Mouse (Mus musculus) lung, postnatal 0 days (tissue): Measurements from ENCODE around the gene Slc10a7.
A peak's percentile ranks its signal among the peaks of the same experiment; 100 is the strongest.

ENCODE experiments used
- CTCF ChIP-seq: IDR thresholded peaks from 2 replicates; pipeline ENCODE4 v1.5.1; 2016; ENCODE audit warnings: antibody characterized with exemption, mild to moderate bottlenecking
- EP300 ChIP-seq: IDR thresholded peaks from 2 replicates; pipeline ENCODE4 v1.6.1; 2016; ENCODE audit warnings: antibody characterized with exemption, mild to moderate bottlenecking, control low read depth

DNA sequence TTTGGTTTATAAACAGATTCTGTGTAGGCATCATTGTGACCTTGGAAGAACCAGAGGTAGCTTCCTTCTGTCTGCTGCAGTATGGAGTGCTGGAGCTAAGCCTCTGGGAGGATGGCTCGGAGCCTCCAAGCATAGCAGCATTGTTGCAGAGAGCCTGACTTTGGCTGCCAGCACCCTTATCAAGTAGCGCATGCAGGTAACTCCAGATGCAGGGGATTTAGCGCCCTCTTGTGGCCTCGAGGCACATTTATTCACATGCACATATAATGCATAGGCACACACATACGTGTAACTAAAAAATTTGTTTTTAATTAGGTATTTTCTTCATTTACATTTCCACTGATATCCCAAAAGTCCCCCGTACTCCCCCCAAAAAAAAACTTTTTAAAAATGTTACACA is 52.5 kb downstream of the Slc10a7 start:
- TF ChIP-seq CTCF, result peak; percentile 43
- no peak for TF ChIP-seq EP300
